Mouse (Mus musculus): ENCODE results near the gene Abhd14a.

Abhd14a gene

DNA sequence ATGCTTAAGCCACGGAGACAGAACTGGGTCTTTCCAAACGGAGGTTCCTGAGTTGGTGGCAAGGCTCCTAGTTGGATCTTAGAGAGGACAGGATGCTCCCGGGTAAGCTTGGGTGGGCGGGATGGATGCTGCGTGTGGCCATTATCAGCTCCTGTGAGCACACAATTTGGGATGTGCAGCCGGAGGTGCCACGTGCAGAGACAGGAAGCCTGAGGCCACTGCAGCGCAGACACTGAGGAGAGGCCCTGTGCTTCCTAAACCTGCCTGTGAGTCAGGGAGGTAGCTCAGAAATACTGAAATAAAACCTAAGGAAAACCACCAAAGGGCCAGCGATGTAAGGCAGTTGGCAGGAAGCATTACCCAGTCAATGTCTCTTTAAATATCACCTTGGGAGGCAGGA lies 22.3 kb upstream of the Abhd14a start:
- 62% methylated on average over 9 of the region's 9 CpGs for WGBS

GRCm38 (mm10) chr9:106469317-106469716 lies 21.8 kb upstream of the Abhd14a start:
- 50% methylated on average over 6 of the region's 6 CpGs for WGBS

- WGBS, result 89% methylated on average over 7 of the region's 7 CpGs
Measured at GRCm38 (mm10) chr9:106467746-106468145, 20.3 kb upstream of the Abhd14a start.

DNA sequence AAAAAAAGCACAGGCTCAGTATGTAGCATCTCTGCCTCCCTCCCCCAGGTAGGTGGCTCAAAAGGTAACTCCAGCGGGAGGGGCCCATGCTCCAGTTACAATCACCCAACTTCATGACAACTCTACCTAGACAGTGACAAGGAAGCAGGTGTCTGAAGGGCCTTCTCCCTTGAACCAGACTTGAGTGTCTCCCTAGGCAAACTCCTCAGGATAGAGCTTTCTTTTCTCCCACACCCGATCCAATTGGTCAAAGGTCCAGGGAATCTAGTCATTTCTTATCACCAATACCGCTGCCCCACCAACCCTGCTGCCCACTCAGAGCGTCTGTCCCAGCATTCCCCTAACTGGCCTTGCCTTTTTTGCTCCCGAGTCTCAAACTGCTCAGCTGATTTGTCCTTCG lies 19.2 kb upstream of the Abhd14a start:
- WGBS, result 91% methylated on average over 6 of the region's 6 CpGs

GRCm38 (mm10) chr9:106465571-106466200 lies 18.2 kb upstream of the Abhd14a start, which contains the start of gene Gpr62:
Gene Gpr62, minus strand, starts transcription at chr9:106465938.
- 14% methylated on average over 26 of the region's 26 CpGs for WGBS

DNA sequence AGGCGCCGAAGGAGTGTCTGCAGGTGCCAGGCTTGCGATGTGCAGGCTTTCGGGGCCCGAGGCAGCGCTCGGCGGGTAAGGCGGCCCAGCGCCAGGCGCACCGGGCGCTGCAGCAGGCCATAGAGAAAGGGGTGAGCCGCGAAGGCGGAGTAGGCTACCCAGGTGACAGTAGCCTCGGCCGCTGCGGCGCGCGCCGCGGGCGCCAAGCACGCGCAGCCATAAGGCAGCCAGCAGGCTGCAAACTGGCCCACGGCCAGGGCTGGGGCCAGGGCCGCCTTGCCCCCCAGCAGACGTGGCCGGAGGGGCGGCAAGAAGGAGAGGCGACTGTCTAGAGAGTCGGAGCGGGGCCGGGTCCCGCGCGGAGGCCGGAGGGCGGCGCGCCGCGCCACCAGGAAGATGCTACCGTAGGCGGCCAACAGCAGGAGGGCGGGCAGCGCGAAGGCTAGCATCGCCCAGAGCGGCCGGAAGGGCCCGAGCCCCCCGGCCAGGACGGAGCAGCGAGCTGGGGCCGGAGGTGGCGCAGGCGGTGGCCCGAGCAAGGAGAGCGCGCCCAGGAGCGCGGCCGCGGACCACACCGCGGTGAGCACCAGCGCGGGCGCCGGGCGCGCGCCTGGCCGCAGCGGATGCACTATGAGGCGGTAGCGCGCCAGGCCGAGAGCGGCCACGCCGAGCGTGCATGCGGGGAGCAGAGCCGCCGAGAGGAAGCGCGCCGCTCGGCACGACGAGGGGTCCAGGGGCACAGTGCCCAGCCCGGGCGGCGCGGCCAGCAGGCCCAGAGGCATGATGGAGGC lies 17.5 kb upstream of the Abhd14a start:
- WGBS, result 1% methylated on average over 99 of the region's 99 CpGs

DNA sequence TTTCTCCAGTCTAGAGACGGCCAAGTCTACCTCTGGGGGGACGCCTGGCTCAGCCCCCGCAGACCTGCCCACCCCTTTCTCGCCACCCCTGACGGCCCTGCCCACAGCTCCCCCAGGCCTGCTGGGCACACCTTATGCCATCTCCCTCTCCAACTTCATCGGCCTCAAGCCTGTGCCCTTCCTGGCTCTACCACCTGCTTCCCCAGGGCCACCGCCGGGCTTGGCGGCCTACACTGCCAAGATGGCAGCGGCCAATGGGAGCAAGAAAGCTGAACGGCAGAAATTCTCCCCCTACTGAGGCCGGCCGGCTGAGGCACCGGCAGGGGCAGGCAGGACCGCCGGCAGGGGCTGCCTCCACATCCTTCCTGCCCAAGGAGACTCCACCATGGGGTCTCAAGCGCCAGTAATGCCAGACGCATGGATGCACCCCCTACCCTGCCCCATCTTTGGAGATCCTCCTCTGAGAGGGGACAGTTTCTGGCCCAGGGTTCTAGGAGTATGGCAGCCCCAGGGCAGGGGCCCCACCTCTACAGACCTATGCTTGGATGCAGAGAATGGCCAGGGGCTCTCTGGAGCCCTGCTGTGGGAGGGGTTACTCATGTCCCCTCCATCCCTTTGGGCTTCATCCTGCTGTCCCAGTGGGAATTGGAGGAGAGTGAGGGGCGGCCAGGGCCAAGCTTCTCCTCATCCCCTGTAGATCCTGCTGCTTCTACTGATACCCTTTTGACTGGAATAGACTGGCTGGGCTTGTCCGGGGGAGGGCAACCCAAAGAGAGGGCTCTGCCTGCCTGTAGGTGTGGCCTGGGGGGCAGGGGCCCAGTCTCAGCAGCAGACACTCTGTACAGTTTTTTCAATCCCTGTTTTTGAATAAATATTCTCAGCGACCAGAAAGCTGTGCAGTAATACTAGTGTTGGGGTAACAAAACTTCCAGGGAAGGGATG lies 15.9 kb upstream of the Abhd14a start:
- 73% methylated on average over 21 of the region's 21 CpGs for WGBS

DNA sequence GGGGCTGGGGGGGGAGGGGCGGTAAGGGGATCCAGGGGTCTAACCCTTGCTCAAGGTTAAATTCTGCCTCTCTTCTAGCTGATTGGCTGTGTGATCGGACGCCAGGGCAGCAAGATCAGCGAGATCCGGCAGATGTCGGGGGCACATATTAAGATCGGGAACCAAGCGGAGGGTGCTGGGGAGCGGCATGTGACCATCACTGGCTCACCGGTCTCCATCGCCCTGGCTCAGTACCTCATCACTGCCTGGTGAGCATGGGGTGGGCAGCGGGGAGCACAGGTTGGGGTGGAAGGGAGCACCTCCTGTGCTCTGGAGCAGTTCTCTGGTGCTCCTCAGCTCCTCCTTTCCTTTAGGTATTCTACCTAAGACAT lies 14.9 kb upstream of the Abhd14a start:
- 95% methylated on average over 12 of the region's 12 CpGs for WGBS

DNA sequence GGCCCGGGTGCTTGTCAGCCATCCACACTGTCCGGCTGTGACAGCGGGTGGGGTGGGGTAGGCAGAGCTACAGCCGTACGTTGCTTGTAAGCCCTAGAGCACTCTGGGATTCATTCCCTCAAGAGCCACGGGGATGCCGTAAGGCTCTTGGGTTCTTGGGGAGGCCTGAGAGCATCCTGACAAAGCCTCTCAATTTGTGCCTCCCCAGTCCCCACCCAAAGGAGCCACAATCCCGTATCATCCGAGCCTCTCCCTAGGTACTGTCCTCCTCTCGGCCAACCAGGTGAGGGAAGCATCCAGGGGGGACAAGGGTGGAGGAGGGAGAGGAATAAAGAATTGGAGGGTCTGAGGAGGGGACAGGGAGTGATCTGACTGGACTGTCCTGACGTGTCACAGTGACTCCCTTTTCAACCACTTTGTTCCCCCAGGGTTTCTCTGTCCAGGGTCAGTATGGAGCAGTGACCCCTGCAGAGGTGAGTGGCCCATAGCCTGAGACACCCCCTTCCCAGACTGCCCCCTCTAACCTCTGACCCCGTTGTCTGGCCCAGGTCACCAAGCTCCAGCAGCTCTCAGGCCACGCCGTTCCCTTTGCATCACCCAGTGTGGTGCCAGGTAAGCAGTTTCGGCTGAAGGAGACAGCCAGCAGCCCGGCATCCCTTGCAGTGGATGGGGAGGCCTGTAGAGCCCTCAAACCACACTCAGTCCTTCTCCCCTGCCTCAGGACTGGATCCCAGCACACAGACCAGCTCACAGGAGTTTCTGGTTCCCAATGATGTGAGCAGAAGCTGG lies 14.4 kb upstream of the Abhd14a start:
- 83% methylated on average over 16 of the region's 16 CpGs for WGBS

DNA sequence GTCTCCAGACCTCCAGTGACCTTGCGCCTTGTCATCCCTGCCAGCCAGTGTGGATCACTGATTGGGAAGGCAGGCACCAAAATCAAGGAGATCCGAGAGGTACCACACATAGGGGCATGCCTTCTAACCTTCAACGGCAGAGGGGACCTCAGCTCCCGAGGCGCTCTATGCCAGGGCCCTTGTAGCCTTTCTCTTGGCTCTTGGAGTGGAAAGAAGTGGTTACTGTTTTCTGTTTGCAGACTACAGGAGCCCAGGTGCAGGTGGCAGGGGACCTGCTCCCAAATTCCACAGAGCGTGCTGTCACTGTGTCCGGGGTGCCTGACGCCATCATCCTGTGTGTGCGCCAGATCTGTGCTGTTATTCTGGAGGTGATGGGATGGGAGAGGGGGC lies 13.5 kb upstream of the Abhd14a start:
- 81% methylated on average over 9 of the region's 9 CpGs for WGBS

DNA sequence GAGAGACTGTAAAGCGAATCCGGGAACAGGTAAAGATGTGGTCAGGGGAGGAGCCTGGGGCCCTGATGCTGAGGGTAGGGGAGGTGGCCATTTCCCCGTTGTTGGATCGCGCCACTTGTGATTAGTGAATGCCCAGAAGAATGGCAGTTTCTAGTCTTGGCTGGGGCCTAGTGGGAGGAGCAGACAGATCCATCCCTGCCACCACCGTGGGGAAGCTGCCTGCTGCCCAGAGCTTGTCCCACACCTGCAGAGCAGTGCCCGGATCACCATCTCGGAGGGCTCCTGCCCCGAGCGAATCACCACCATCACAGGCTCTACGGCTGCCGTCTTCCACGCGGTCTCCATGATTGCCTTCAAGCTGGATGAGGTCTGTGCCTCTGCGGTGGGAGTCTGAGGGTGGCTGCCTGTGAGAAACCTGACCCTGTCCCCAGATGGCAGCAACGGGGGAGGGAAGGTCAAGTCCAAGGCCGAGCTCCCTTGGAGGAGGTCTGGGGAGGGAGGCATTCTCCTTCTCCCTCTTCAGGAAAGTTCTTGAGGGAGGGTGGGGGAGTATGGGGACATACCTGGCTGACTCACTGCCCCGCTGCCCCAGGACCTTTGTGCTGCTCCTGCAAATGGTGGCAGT lies 13.0 kb upstream of the Abhd14a start:
- 66% methylated on average over 18 of the region's 18 CpGs for WGBS

DNA sequence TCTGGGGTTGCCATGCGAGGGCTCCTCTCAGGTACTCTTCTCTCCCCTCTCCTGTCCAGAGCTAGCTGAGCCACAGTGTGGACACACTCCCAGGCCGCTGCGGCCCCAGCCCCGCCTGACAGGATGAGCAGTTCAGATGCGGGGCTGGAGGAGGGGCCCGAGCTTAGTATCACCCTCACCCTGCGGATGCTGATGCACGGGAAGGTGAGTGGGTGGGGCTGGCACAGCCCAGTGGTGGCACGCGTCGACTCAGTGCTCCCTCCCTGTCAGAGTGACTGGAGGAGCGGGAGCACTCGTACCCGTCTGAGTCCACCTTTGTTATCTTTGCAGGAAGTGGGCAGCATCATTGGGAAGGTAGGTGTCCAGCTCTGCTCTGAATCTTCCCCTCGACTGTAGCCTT lies 12.5 kb upstream of the Abhd14a start:
- 45% methylated on average over 15 of the region's 15 CpGs for WGBS

GRCm38 (mm10) chr9:106457920-106458319 lies 10.4 kb upstream of the Abhd14a start:
- 57% methylated on average over 5 of the region's 5 CpGs for WGBS

DNA sequence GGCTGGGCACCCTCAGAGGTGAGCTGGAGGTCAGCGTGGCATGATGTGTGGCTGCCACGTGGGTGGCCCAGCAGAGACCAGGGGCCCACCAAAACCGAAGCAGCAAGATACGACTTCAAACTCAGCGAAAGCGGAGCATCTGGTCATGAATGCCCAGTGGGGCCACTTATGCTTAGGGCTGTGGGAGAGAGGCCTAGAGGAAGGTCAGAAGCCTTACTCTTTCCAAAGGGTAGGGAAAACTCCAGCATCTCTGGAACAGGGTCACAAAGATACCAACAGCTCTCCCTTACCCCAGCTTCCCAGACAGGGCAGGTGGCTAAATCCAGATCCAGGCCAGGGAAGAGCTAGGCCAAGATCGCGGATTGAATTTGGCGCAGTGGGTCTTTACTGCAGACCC lies 9.7 kb upstream of the Abhd14a start:
- WGBS, result 60% methylated on average over 9 of the region's 9 CpGs

DNA sequence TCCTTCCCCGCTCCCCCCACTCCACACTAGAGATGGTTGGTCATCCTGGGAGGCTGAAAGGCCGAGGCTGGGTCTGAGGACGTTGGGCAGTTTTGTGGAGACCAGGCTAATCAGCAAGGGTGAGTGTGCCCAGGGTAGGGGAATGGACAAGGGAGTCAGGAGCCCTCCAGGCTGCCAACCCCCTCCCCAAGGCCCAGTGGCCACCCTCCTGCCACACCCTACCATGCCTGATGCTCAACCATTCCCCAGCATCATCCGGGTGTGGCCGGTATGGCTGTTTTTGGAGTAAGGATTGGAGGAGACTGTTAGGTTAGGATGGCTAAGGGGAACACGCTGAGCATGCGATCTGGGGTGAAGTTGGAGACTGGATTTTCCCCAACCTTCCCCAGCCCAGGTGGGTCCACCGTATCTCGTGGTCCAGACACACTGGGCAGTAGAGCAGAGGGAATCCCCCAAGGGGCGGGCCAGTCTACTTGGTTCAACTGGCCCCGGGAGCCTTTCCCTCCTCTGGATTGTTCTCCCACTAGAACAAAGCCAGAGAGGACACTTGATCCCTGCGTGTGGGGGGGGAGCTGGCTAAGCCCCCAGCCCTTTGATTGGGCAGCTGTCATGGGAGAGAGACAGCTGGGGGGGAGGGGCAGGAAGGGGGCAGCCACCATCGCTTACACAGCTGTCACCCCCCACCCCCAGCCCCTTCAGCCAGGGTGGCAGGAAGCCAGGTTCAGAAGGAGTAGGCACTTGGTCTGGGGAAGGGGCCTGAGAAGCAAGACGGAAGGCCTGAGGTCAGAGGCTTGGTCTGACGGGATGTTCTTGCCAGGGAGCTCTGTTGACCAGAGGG lies 9.1 kb upstream of the Abhd14a start:
- WGBS, result 40% methylated on average over 15 of the region's 15 CpGs

- 18% methylated on average over 17 of the region's 17 CpGs for WGBS
Measured at GRCm38 (mm10) chr9:106454888-106455681, 7.6 kb upstream of the Abhd14a start.

DNA sequence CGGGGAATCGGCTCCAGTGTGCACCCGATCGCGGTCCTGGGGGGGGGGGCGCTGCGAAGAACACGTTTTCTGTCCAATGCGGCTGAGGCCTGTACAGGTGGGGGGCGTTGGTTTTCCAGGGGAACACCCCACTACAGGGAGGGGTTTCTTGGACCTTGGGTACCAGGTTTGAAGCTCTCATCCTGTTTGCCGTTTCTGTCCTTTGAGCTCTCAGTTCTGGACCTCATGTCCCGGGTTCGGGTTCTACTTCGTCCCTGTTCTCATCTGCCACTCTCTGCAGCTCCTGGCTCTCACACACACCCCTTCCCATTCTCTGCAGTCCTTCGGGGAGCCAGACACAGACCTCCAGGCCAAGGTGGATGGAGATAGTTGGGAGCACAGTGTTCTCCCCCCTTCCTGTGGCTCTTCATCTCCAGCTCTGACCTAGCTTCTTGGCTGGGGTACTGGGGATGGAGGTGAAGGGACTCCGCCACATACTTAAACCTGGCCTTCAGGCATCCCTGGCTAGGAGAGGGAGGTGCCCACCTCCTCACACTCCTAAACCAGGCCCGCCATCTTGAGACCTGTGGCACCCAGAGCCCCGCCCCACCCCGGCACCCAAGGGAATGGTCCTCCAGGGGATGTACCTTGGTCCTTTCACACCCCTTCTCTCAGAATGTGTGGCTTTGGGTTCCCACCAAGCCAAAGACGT lies 6.7 kb upstream of the Abhd14a start:
- WGBS, result 7% methylated on average over 20 of the region's 20 CpGs

DNA sequence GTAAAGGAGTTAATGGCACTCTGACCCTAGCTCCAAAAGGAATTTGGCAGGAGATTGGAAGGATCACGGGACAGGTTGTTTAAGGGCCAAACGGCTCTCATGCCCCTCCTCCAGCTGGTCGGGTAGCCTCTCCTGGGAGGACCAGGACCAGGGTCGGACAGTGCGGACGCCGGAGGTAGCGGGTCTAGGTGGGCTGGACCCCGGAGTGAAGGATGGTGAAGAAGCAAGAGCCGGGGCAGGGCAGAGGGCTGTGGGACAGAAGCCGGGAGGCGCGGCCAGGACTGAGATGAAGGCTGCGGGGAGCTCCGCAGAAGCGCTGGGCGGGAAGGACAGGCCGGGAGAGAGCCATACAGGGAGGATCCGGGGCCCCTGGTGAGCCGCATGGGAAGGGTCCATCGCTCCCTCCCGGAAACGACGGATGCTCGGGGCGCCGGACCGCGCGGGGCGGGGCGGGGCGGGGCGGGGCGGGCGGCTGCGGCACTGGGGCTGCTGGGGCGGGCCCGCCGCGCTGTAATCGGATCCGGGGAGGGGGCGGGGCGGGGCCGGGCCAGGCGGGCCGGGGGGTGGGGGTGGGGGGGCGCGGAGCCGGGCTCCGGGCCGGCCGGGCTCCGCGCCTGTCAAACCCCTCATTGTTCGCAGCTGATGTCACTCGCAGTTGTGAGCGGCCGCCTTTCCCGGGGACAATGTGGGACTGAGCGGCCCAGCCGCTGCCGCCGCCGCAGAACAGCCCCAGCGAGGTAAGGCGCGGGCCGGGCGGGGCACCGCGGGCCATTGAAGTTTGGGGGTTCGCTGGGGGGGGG lies 6.0 kb upstream of the Abhd14a start, which contains the start of gene Pcbp4:
Pcbp4 (plus strand) TSS at position 21 of the 800 bp plus-strand sequence.
- WGBS, result 2% methylated on average over 54 of the region's 74 CpGs
